Mouse (Mus musculus) R1 (cell line): ENCODE results near the gene Hadha.

Experiments
- DNase-seq: peaks from one replicate; pipeline ENCODE4 v3.0.0-alpha.2; 2018; ENCODE audit warnings: low read depth, low spot score

Gene Hadha

DNA sequence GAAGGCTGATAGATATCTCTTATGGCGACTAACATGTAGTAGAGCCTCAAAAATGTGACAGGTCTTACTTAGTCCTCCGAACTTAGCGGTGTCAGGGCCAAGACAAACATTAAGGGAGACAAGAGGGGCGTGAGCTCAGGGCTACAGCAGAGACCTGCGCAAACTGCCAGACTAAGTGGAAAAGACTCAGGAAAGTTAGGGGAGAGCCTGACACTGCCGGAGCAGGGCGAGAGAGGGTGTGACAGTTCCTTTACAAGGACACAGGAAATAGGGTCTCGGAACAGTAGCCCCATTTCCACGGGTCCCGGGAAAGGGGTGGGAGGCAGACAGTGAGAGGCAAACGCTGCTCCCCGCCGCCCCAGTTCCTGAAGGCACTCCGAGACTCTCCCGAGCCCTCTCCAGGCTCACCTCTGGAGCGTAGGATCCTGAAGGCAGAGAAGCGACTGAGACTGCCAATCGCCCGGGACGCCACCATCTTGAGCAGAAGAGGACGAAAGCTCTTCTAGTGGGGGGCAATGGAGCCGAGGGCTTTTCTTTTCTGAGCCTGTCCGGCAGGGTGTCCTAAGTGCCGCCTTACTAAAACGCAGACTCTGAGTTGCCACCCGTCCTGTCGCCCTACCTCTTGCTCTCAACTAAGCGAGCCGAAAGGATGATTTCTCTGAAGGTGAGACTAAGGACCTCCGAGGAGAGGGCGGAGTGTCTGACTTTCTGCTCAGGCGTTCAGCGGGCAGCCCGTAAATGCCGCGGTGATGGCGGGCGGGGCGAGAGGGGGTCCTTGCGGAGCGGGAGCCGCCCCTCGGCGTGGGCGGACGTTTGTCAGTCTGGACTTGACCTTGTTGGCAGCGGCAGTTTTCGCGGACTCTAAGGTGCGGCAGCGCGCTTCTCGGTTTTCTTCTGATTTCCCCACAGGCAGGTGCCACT, at the start of gene Hadha, which contains the start of gene Hadhb:
Hadha (minus strand) TSS at position 689 of the 921 bp plus-strand sequence.
Hadhb (plus strand) TSS at position 775 of the 921 bp plus-strand sequence.
- peak; percentile 93 for DNase-seq

DNA sequence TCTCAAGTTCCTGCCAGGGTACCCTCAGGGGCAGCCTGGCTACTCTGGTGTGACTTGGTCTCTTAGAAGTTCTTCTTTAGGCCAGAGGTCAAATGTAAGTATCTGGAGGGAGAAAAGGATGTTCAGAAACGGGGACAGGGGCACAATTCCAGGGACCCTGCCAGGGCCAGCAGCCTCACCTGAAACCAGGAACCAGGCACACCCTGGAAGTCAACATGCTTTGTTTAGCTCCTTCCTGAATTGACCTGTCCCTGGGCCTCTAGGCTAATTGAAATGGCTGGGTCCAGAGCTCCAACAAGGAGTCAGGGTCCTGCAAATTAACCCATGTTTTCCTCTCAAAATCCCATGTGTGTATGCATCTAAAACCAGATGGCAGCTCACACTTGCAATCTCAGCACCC, 49.5 kb upstream of the Hadha start:
- DNase-seq: no peak

DNA sequence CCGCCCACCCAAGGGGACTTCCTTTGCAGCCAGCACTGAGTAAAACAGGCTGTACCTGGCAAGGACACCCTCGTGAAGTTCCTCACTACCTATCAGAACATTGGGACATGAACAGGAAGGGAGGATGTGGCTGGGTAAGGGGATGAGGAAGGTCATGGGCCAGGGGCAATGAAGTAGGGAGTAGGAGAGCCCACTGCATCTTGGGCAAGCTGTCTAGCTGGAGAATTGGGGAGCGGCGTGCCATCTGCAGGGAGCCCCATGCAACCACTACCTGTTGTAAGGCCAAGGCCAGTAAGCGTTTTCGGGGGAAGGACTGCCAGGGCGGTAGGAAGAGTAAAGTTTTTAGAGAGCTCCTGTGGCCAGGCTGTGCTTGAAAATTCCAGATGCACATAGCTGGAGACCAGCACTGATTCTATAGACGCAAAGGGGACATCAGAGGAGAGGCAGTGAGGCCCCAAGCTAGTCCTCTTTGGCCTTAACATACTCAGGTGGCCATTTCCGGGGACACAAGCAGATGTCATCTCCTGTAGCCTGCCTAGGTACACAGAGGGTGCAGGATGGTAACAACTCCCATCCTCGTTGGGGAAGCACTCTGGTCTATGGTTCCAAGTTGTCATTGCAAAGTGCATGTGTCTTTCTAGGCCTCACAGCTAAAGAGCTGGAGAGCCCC, 48.4 kb upstream of the Hadha start:
- no peak for DNase-seq

DNA sequence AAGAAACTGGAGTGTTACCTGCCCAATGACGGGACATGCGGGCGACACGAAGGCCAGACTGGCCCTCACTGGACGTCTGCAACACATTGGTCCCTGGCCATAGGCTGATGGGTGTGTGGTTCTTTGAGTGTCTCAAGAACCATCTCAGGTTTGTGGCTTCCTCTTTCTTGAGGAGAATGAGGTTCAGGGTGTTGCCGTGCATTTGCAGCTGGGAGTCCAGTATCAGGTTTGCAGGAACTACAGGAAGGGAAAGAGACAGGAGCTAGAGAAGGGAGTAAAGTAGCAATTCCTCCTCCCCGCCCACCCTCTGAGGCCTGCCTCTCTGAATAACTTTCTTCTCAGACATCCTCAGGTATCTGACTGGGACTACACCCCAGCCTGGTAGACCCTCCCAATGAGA, 47.3 kb upstream of the Hadha start:
- no peak for DNase-seq

DNA sequence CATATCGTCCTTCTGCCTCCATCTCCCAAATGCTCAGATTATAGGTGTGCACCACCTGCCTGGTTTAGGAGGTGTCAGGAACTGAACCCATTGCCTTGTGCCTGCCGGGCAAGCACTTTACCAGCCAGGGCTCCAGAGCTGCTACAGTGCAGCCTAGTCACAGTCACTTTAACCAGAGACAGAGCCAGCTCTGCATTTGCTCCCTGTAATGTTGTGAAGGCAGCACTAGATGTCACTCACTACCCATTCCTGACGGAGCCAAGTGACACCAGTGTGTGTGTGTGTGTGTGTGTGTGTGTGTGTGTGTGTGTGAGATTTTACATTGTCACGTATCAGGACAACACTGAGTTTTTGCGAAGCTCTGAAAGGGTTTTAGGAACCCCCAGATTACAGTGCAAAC, 46.6 kb upstream of the Hadha start:
- peak; percentile 47 for DNase-seq

DNA sequence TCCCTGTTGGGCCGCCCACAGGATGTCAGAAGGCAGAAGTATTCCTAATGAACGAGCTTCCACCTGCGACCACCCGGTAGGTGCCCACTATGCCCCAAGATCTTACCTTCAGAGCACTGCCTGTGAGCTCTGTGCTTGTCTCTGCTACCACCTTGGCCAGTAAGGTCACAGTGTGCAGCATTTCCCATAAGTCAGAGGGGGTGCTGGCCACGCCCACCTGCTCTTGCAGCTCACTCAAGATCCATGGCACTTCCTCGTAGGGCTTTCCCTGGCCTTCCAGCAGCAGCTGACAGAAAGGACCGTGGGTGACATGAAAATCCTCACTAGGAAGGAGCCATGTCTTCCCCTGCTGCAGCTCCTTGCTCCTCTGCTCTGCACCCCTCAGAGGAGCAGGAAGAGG, 43.3 kb upstream of the Hadha start:
- peak; percentile 58 for DNase-seq

DNA sequence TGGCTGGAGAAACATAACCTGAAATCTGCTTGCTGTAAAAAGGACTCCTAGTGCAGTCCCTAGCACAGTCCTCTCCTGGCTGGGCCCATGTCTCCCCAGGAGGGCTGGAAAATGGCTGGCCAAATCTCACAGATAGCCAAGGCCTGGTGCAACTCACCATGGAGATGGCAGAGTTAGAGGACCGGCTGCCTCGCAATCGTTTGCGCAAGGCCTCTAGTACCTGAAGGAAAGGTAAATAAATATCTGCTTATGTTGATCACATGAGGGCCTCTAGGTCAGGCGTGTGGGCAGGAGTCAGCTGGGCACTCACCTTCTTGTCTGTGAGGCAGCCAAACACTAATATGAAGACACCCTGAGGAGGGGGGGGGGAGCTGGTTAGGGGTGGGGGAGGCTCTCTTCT, 40.4 kb upstream of the Hadha start:
- no peak for DNase-seq

DNA sequence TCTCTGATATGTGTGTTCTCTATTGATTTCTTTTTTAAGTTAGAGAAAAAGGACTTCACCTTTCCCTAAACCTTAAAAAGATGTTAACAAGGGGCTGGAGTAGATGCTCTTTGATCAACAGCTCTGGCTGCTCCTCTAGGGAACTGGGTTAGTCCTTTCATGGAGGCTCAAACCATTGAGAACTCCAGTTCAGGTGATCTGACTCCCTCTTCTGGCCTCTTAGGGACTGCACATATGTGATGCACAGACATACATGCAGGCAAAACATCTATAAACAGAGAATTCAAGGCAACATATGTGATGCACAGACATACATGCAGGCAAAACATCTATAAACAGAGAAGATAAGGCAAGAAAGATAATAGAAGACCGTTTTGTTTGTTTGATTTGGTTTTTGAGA, 37.5 kb upstream of the Hadha start:
- peak; percentile 47 for DNase-seq

DNA sequence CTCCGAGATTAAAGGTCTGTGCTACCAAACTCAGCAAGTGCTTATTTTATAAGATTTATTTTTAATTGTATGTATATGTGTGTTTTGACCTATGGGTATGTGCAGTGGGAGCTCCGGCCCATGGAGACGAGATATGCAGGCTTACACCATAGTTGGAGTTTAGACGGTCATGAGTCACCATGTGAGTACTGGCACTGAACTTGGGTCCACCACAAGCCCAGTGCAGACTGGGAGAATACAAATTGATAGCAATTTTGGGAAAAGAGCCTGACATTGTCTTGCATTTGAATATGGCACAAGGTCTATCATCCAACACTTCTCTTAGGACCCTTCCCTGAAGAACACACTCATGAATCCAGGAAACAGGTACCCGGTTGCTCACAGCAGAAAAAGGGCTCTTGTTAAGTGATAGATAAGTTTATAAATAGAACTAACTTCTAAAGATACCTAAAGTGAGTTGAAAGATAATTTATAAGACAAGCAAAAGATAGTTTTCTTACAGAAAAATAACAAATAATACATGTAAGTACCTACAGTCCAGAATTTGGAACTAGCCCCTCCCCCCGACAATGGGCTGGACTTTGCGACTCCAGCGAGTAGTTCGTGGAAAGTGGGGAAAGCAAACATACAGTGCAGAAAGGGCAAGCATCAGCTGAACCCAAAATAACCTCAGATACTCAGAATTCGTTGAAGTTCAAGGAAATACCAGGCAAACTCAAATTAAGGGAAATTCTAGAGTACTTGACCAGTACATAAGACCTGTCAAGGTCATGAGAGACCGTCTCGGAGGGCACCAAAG, 32.9 kb upstream of the Hadha start:
- no peak for DNase-seq

DNA sequence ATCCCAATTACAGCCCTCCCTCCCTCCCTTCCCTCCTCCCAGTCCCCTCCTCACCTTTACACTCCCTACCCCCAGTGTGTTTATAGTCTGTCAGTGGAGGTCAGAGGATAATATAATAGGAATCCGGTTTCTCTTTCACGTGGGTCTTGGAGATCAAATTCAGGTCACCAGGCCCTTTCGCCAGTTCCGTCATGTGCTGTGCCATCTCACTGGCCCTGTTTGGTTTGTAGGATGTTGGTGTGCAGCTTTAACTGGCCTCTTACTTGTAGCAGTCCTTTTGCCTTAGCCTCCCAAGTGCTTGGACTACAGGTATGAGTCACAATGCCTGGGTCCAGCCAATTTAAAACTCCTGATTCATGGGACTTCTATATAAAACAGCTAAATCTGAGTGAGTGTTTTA, 20.8 kb upstream of the Hadha start:
- DNase-seq: no peak

DNA sequence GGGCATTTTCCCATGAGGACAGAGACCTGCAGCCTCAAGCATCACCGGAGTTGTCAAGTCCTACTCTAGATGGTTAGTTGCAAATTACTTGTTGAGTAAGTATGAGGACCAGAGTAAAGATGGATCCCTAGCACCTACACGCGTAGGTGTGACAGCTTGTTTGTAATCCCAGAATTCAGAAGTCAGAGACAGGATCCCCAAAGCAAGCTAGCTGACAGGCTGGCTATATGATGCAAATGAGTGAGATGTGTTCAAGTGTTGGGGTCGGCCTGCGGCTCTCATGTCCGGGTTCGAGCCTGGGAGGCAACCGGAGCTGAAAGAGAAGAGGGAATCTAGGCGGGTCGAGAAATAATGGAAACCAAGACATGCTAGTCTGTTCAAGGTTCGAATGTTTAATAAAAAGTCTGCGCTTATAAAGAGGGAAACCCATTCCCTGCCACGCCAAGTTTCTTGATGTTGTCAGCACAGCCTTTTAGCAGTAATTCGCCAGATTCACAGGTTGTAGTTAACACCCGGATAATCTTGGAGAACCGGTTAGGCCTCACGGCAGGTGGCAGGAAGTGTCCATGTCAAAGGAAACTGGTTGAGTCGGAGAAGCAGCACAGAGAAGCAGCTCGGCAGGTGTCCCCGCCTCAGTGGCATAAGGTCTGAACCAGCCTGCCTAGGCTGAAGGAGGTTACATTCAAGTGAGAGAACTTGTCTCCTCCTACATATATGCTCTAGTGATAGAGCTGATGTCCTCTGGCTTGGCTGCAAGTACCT, 18.1 kb upstream of the Hadha start:
- peak; percentile 95 for DNase-seq

DNA sequence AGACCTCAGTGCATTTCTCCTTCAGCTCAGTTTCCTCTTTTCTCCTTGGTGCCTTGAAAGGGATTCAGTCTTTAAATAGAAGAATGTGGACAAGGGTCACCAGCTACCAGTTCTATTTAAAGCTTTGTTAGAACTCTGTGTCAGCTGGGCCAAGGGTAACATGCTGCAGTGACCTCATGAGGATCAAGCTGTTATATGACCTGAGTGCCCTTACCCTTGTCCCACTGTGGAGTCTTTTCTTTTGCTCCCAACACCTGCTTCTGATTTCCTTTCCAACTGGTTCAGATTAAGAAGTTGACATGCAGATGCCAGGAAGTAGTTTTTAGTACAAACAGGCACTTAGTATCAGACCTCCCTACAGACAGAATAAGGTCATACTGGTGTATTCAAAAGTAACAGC, 17.2 kb upstream of the Hadha start:
- DNase-seq: peak; percentile 78

DNA sequence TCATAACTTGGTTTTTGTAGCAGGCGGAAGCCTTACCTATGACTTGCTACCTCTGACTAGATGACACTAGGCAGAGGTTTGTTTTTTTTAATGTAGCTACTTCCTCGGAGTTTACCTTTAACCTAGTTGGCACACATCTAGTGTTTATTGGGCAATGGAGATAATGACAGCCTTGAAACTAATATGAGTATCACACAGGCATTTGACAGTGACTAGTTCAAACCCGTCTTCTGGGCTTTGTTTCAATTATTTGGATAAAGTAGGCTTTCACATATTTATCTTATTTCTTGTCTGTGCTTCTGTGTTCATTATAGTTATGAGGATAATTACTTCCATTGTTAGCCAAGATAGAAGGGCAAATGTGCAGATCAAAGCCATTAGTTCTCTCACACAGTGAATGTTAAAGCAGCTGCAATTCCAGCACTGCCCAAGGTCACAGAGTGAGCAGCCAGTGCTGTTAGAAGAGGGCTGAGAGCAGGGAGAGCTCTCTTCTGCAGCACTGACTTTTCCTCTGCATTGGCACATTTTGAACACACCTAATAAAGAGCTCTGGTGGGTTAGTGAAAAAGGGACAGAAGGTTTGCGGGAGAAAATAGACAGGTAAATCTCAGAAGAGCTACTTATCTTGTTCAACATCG, 15.5 kb upstream of the Hadha start:
- no peak for DNase-seq

DNA sequence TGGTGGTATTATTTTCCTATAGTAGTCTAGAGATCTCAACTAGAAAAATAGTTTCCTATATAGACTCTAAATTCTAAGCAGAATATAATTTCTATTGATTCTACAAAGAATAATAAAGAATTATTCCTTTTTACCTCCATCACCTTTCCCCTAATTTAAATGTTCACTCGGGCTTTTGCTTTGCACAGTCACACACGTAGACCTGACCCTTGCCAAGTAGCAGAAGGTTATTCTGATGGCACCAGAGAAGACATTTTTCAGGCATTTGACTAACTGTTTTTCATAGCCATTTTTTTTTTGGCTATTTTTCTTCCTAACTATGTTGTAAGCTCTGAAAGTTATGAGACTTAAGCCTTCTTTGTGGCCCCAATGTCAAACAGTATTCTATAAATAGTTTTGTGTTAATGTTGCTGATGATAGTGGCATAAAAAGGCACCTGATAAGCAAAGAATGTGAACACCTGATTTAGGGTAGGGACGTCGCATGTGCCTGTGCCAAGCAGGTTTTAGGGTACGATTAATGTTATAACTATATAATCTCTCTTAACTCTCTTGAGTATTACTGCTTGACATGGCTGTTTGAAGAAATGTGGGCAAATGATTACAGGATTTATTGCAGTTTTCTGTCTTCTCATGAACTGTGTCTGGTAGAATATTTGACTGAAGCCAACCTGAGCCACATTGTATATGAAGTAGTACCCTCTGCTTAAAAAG, 10.4 kb upstream of the Hadha start:
- DNase-seq: no peak

DNA sequence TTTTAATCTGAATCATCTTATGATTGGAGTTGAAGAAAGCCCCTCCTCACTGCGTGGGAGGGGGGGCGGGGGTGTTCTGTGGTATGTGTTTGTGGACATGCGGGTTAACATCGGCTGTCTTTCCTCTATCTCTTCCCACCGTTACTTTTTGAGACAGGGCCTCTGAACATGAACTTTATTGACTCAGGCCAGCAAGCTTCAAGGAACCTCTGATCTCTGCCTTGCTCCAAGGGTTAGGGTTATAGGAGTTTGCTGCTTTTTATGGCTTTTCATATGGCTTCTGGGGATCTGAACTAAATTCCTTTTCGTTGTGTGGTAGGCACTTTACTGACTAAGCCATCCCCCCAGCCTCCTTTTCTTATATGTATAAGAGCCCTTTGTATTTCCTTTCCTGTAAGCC, 7.4 kb upstream of the Hadha start:
- no peak for DNase-seq

DNA sequence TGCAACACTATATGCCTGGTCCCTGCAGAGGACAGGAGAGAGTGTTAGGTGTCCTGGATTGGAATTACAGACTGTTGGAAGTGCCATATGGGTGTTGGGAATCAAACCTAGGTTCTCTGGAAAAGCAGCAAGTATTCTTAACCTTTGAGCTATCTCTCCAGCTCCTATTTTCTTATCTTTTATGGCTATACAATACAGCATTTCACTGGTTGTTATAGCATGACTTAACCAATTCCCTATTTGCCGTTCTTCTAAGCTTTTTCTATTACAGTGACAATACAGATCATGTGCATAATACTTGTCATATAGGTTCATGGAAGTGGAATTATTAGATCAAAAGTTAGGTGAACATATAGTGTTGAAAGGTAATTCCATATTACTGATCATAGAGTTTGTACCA, 6.9 kb upstream of the Hadha start:
- DNase-seq: no peak

DNA sequence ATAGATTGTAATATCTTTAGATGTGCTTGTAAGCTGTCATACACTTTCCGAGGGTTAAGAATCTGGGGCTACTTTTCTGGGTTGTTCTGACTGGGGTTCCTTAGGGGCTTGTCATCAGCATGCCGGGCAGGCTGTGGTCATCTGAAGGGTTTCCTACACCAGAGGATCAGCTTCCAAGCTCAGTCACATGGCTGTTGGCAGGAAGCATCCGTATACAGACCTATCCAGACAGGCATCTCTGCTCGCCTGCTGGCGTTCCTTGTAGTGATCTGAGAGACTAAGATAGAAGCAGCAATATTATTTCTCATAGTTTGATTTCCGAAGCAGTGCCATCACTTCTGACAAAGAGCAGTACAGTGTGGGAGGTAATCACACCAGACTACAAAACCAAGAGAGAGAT, 4.6 kb upstream of the Hadha start:
- no peak for DNase-seq

DNA sequence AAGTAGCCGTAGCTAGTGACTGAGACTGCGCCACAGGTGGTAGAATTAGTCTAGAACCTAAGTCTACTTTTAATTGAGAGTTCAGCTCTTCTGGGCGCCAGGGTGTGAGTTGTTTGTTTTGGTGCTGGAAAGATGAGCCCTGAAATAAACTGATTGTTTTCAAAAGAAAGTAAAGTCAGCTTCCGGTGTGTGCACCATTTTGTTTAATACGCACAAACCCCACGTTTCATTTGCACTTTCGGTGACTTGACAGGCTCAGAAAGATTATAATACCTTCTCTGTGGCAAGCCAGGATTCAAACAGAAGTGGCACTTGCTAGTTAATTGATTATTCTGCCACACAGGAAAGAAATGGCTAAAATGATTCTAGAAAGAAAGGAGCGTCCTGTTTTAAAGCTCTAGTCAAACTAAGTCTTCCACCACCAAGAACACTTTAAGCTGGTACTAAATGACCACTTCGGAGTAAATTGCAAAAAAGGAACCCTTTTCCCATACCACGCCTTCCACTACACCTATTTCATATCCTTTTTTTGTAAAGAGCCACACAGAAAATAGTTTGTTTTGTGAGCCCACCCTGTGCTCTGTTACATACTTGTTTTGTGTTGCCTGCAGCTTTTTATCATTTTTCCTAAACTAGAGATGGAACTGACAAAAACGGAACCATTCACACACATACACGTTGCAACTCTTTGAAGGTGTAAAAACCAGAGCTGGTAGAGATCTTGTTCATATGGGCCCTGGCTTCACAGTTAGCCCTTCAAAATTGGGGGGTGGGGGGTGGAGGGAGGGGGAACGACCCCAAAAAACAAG, 1.1 kb upstream of the Hadha start:
- no peak for DNase-seq

DNA sequence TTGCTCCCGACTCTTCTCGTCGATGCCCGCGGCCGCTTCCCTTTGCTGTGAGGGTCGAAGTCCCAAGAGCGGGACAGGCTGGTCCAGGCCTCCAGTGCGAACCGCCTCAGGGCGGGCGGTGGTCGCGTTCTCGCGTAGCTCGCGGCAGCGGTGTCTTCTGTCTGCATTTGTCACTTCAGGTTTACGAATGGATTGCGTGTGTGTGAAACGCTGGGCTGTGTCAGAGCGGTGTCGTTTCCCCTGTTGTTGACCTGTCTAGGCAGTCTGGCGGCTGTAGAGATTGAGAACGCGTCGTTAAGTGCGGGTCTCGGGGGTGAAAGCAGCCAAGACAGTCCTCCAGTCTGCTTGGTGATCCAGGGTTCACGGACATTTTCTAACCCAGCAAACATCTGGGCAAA, 432 bp upstream of the Hadha start:
- DNase-seq: no peak
